ENCODE assay signal across 9 mouse cellular contexts in genomic region chr3:38299236-38299897, GRCm38 (mm10).
DNase-seq lines count a peak whose midpoint lies in the region; ATAC-seq and TF ChIP-seq lines count a peak whose summit lies in the region.
"Had no signal": no experiment of that assay in that cellular context is flagged by ENCODE, and none has a peak within 500 bp of the region (broad histone marks: within the 10 kb centered on the region; RNA-seq: fewer than 3 reads in every experiment).

No protein-coding gene starts in this region.

- no peak overlapping the region for H3K4me2 ChIP-seq in heart, embryonic 11.5 days
- H3K4me2 ChIP-seq in liver, embryonic 11.5 days = no peak overlapping the region
- H3K4me2 ChIP-seq: embryonic facial prominence, embryonic 15.5 days had no signal

- H3K9me3 ChIP-seq in heart, embryonic 11.5 days (replicated peaks; ENCODE audit: control insufficient read depth, low read length) = no peaks in the 10 kb centered on the region
- no peaks in the 10 kb centered on the region for H3K9me3 ChIP-seq in liver, embryonic 11.5 days (ENCODE audit: control insufficient read depth, low read length)
- H3K9me3 ChIP-seq: embryonic facial prominence, embryonic 15.5 days had no signal

- no peaks in the 10 kb centered on the region for H3K79me2 ChIP-seq in heart, adult 2 months (replicated peaks; ENCODE audit: control insufficient read depth, insufficient read depth, low read length)

- WGBS in heart, adult 2 months = 15% methylated on average over 2 of the region's 2 CpGs
- WGBS in heart, embryonic 11.5 days (ENCODE audit: insufficient replicate concordance) = 17% methylated on average over 2 of the region's 2 CpGs
- WGBS in liver, embryonic 11.5 days = 35% methylated on average over 2 of the region's 2 CpGs

- H3K27me3 ChIP-seq in heart, adult 2 months (ENCODE audit: control insufficient read depth, insufficient read depth, low read length) = no peaks in the 10 kb centered on the region
- no peaks in the 10 kb centered on the region for H3K27me3 ChIP-seq in heart, embryonic 11.5 days (ENCODE audit: control insufficient read depth, insufficient read depth, low read length)
- no peaks in the 10 kb centered on the region for H3K27me3 ChIP-seq in liver, embryonic 11.5 days (replicated peaks; ENCODE audit: control insufficient read depth, insufficient read depth, low read length)
- H3K27me3 ChIP-seq: embryonic facial prominence, embryonic 15.5 days had no signal

- H3K36me3 ChIP-seq in heart, adult 2 months (ENCODE audit: control insufficient read depth, insufficient read depth, low read length) = 0 out of 2 replicates have a peak, but pooled peaks cover 4% of the 10 kb centered on the region
- H3K36me3 ChIP-seq in heart, embryonic 11.5 days (ENCODE audit: control insufficient read depth, insufficient read depth, low read length) = no peaks in the 10 kb centered on the region
- no peaks in the 10 kb centered on the region for H3K36me3 ChIP-seq in liver, embryonic 11.5 days (ENCODE audit: control insufficient read depth, insufficient read depth, low read length)
- H3K36me3 ChIP-seq: embryonic facial prominence, embryonic 15.5 days had no signal

- no peak for ATAC-seq in heart, embryonic 11.5 days (replicated peaks; ENCODE audit: insufficient number of reproducible peaks, low FRiP score, low TSS enrichment)
- no peak for ATAC-seq in liver, embryonic 11.5 days (replicated peaks; ENCODE audit: low FRiP score)

- peak overlapping the region; percentile 48 for H3K27ac ChIP-seq in heart, adult 2 months
- peak overlapping the region; percentile 51 for H3K27ac ChIP-seq in heart, embryonic 11.5 days (ENCODE audit: low read depth, low read length)
- H3K27ac ChIP-seq in liver, embryonic 11.5 days (ENCODE audit: low read depth, low read length) = peak overlapping the region; percentile 43; the same call in 1 of the 2 replicates
- H3K27ac ChIP-seq: embryonic facial prominence, embryonic 15.5 days had no signal

- H3K4me3 ChIP-seq in heart, adult 2 months = no peak overlapping the region
- H3K4me3 ChIP-seq in heart, embryonic 11.5 days (ENCODE audit: low read depth, low read length) = no peak overlapping the region
- no peak overlapping the region for H3K4me3 ChIP-seq in liver, embryonic 11.5 days (ENCODE audit: low read depth, low read length)
- H3K4me3 ChIP-seq: embryonic facial prominence, embryonic 15.5 days had no signal

- peaks cover 18% of the 10 kb centered on the region for H3K4me1 ChIP-seq in heart, adult 2 months (ENCODE audit: control insufficient read depth, insufficient read depth, low read length)
- peaks cover 14% of the 10 kb centered on the region for H3K4me1 ChIP-seq in heart, embryonic 11.5 days (ENCODE audit: control insufficient read depth, insufficient read depth, low read length)
- H3K4me1 ChIP-seq in liver, embryonic 11.5 days (replicated peaks; ENCODE audit: control insufficient read depth, insufficient read depth, low read length) = peaks cover 8% of the 10 kb centered on the region

- no peak for TF ChIP-seq CTCF in heart, adult 2 months (IDR thresholded peaks at IDR 0.05)

- TF ChIP-seq EP300 in heart, adult 2 months (IDR thresholded peaks at IDR 0.05; ENCODE audit: insufficient read depth, low read depth, low read length) = 0 out of 2 replicates have a peak, but pooled peaks have one; percentile 31

- intact Hi-C loops in heart, adult 2 months (cut with DNase I) = no loop called here
- intact Hi-C loops in heart, postnatal 25 days (cut with DNase I) = no loop called here

- DNase-seq in heart, adult 2 months = peak in 1 of 2 experiments; percentile 37
- no peak for DNase-seq in heart, postnatal 25 days (ENCODE audit: low spot score)
- DNase-seq in brain, embryonic 18.5 days (ENCODE audit: low read depth, low spot score) = peak; percentile 58
- no peak for DNase-seq in liver, embryonic 11.5 days (ENCODE audit: low spot score)
- no peak for DNase-seq in urinary bladder, adult 18-20 months (ENCODE audit: low spot score in 2 of 2)
- no peak for DNase-seq in thymus, adult 18-20 months
- DNase-seq in c-Kit-positive CD71-positive TER-119-positive erythroid progenitor cells, embryonic 14.5 days (ENCODE audit: low spot score) = no peak

- no peak overlapping the region for H3K9ac ChIP-seq in heart, adult 2 months (ENCODE audit: low read depth, low read length)
- H3K9ac ChIP-seq in heart, embryonic 11.5 days (ENCODE audit: low read depth, low read length) = no peak overlapping the region
- no peak overlapping the region for H3K9ac ChIP-seq in liver, embryonic 11.5 days (ENCODE audit: low read depth, low read length)
- H3K9ac ChIP-seq: embryonic facial prominence, embryonic 15.5 days had no signal

- no peak for TF ChIP-seq POLR2A in heart, adult 2 months (IDR thresholded peaks at IDR 0.05; ENCODE audit: insufficient read depth, low read depth, low read length)
